Mouse (Mus musculus): ENCODE results near the gene Olfr57.
"Not testable (repeated sequence)": the region's sequence is repeated elsewhere in the genome, so short reads cannot be mapped to it uniquely, and the experiment has no call there.

DNA sequence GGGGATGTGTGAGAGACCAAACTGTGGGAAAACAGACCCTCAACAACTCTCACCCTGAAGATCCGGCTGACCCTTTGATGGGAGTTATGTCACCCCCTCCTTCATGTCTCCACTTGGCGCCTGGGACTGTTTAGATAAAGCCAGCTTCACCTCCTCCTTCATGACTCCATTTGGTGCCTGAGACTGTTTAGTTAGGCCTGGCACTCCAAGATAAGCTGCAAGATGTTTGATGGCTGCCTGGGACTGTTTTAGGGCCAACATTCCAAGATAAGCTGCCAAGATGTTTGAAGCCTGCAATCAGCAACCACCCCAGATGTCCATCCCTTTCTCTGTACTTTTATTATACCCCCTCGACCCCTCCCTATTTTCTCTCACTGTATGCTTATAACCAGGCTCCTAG, 28.8 kb downstream of the Olfr57 start:
- TF ChIP-seq EP300 (IDR thresholded peaks at IDR 0.05; ENCODE audit: low read depth), result 0 out of 2 replicates have a peak, but pooled peaks have one; percentile 29
- TF ChIP-seq CTCF (IDR thresholded peaks at IDR 0.05; ENCODE audit: low read depth), result not testable (repeated sequence)

Data from liver, embryonic 14.5 days (tissue).